Mouse (Mus musculus): ENCODE measurements around the gene Tdrd9.

DNA sequence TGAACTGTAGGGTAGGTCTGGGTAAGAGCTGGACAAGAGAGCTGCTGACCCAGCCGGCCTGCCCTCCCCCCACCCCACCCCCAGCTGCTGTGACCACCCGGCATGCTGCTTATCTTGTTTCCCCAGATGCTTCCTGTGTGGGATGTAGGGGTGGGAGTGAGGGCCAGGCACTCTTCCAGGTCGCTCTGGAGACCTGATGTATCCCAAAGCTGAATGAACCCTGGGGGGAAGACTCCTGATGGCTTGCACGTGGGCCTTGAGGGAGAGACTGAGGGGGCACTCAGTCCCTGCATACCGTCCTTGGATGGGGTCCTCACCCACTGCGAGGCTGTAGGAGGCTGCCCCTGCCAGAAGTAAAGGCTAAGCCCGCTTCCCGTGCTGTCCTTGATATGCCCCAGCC, 26.2 kb upstream of the Tdrd9 start:
- TF ChIP-seq CTCF (IDR thresholded peaks at IDR 0.05; ENCODE audit: extremely low read depth, insufficient read depth, low read length) = no peak
- TF ChIP-seq POLR2A (IDR thresholded peaks at IDR 0.05; ENCODE audit: extremely low read depth, insufficient read depth, low read length) = no peak

Measured in cortical plate, adult 2 months (tissue).